Mouse (Mus musculus) ES-Bruce4 (cell line): ENCODE measurements around the gene BC048562. TPM values are rescaled to one million over a fixed set of nuclear protein-coding genes. Genes with fewer than 3 reads are reported as not detected.

ENCODE experiments used
- H3K27ac ChIP-seq: 2 replicates; pipeline ENCODE4 v1.5.1; 2012; ENCODE audit warnings: low read length, inconsistent platforms; ENCODE audit not compliant: insufficient read depth
- H3K27me3 ChIP-seq: 2 replicates; pipeline ENCODE4 v1.6.1; 2012; ENCODE audit warnings: mild to moderate bottlenecking, low read length, inconsistent platforms; ENCODE audit not compliant: control insufficient read depth, poor library complexity, insufficient read depth, severe bottlenecking
- H3K36me3 ChIP-seq: 2 replicates; pipeline ENCODE4 v1.6.1; 2012; ENCODE audit warnings: inconsistent platforms, mild to moderate bottlenecking, low read length, moderate library complexity; ENCODE audit not compliant: control insufficient read depth, poor library complexity, insufficient read depth, severe bottlenecking
- H3K4me1 ChIP-seq: one replicate; pipeline ENCODE4 v1.8.1; 2011; ENCODE audit warnings: low read length; ENCODE audit not compliant: control insufficient read depth, insufficient read depth
- H3K4me3 ChIP-seq: 2 replicates; pipeline ENCODE4 v1.5.1; 2011; ENCODE audit warnings: low read depth, mild to moderate bottlenecking, low read length
- H3K9ac ChIP-seq: 2 replicates; pipeline ENCODE4 v1.6.1; 2012; ENCODE audit warnings: low read depth, mild to moderate bottlenecking, inconsistent platforms; ENCODE audit not compliant: poor library complexity, severe bottlenecking
- H3K9me3 ChIP-seq: replicated peaks from 2 replicates; pipeline ENCODE4 v1.6.1; 2012; ENCODE audit warnings: mild to moderate bottlenecking, low read length, inconsistent platforms; ENCODE audit not compliant: control insufficient read depth, poor library complexity, insufficient read depth, severe bottlenecking
- CTCF ChIP-seq: IDR thresholded peaks from one replicate; pipeline ENCODE4 v1.8.1; 2011; ENCODE audit warnings: low read depth, low read length
- EP300 ChIP-seq: IDR thresholded peaks from 2 replicates; pipeline ENCODE4 v1.6.1; 2011; ENCODE audit warnings: low read depth, low read length; ENCODE audit not compliant: insufficient read depth
- POLR2A ChIP-seq: IDR thresholded peaks from one replicate; pipeline ENCODE4 v1.8.1; 2011; ENCODE audit warnings: low read length; ENCODE audit not compliant: insufficient read depth
- polyA plus RNA-seq: library from polyadenylated mRNA; stranded (reverse); fragments of >200 nt; gene quantifications from 2 replicates; pipeline ENCODE4 v1.2.4, GENCODE M21; 2011; ENCODE audit warnings: low read depth; ENCODE audit not compliant: missing spikeins, insufficient read depth, insufficient read length

Gene BC048562
- polyA plus RNA-seq, 1 experiment = not detected

GRCm38 (mm10) chr9:108456953-108457352, 20.7 kb downstream of the BC048562 start:
- Histone ChIP-seq H3K9ac (no peak overlapping the region), H3K9me3 (no peaks in the 10 kb centered on the region), H3K4me3 (no peak overlapping the region), H3K27ac (no peak overlapping the region), H3K36me3 (no peaks in the 10 kb centered on the region), H3K27me3 (no peaks in the 10 kb centered on the region), H3K4me1 (peaks cover 8% of the 10 kb centered on the region)
- TF ChIP-seq POLR2A = no peak
- no peak for TF ChIP-seq EP300
- no peak for TF ChIP-seq CTCF

- Histone ChIP-seq H3K4me3 (no peak overlapping the region), H3K9me3 (no peaks in the 10 kb centered on the region), H3K27ac (peak overlapping the region; percentile 61), H3K27me3 (no peaks in the 10 kb centered on the region), H3K4me1 (peaks cover 10% of the 10 kb centered on the region), H3K9ac (no peak overlapping the region; the same call in 1 of the 2 replicates), H3K36me3 (peaks cover 13% of the 10 kb centered on the region)
- no peak for TF ChIP-seq CTCF
- no peak for TF ChIP-seq POLR2A
- no peak for TF ChIP-seq EP300
Observed at GRCm38 (mm10) chr9:108459939-108460318, 23.6 kb downstream of the BC048562 start.

- Histone ChIP-seq H3K4me3 (peak within 1 kb of the TSS; percentile 87), H3K36me3 (peaks cover 13% of the 10 kb centered on the region), H3K4me1 (peaks cover 8% of the 10 kb centered on the region), H3K9me3 (no peaks in the 10 kb centered on the region), H3K27ac (peak within 1 kb of the TSS; percentile 61), H3K27me3 (no peaks in the 10 kb centered on the region), H3K9ac (peak within 1 kb of the TSS; percentile 93)
- peak; percentile 8 for TF ChIP-seq POLR2A
- no peak for TF ChIP-seq CTCF
- TF ChIP-seq EP300 = 0 out of 2 replicates have a peak, but pooled peaks have one; percentile 18
Observed at GRCm38 (mm10) chr9:108460319-108461178, 24.3 kb downstream of the BC048562 start, which contains the start of gene Ccdc71. Ccdc71 (plus strand) TSS chr9:108460527.

GRCm38 (mm10) chr9:108461181-108461631, 24.9 kb downstream of the BC048562 start, which contains the start of gene Klhdc8b:
Klhdc8b (minus strand) TSS chr9:108461581.
- H3K27me3 ChIP-seq = no peaks in the 10 kb centered on the region
- TF ChIP-seq CTCF = no peak
- TF ChIP-seq POLR2A = no peak
- no peak for TF ChIP-seq EP300
- no peak within 1 kb of the TSS for H3K27ac ChIP-seq
- peak within 1 kb of the TSS; percentile 93 for H3K9ac ChIP-seq
- peaks cover 13% of the 10 kb centered on the region for H3K36me3 ChIP-seq
- H3K4me1 ChIP-seq = peaks cover 4% of the 10 kb centered on the region
- peak within 1 kb of the TSS; percentile 87 for H3K4me3 ChIP-seq
- no peaks in the 10 kb centered on the region for H3K9me3 ChIP-seq

GRCm38 (mm10) chr9:108461675-108462074, 25.4 kb downstream of the BC048562 start:
- TF ChIP-seq EP300 = no peak
- TF ChIP-seq POLR2A = no peak
- TF ChIP-seq CTCF = no peak
- Histone ChIP-seq H3K4me1 (peaks cover 4% of the 10 kb centered on the region), H3K9me3 (no peaks in the 10 kb centered on the region), H3K4me3 (peak overlapping the region; percentile 87), H3K27ac (no peak overlapping the region), H3K27me3 (no peaks in the 10 kb centered on the region), H3K36me3 (peaks cover 13% of the 10 kb centered on the region), H3K9ac (peak overlapping the region; percentile 93; the same call in 1 of the 2 replicates)

GRCm38 (mm10) chr9:108462192-108462591, 25.9 kb downstream of the BC048562 start:
- TF ChIP-seq EP300 = no peak
- TF ChIP-seq CTCF = no peak
- TF ChIP-seq POLR2A = no peak
- no peak overlapping the region for H3K27ac ChIP-seq
- peaks cover 4% of the 10 kb centered on the region for H3K4me1 ChIP-seq
- H3K27me3 ChIP-seq = no peaks in the 10 kb centered on the region
- no peaks in the 10 kb centered on the region for H3K9me3 ChIP-seq
- no peak overlapping the region for H3K9ac ChIP-seq
- H3K36me3 ChIP-seq = peaks cover 13% of the 10 kb centered on the region
- H3K4me3 ChIP-seq = no peak overlapping the region
